ENCODE assay signal across 32 mouse cellular contexts in the genomic region with DNA sequence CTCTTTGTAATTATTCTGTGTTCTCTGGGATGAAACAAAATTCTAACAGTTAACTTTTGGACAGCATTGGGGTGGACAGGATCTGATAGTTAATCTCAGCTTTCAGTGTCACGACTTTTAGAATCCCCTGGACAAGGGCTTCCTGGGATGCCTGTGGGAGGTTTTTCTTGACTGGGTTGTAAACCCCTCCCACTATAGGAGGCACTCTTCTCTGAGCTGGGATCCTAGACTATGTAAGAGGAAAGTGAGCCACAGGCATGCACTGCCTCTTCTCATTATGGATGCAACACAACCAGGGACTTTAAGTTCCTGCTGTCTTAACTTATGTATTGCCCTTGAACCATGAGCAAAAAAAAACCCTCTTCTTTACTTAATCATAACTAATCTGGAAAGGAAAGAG.
"Had no signal": no experiment of that assay in that cellular context is flagged by ENCODE, and none has a peak within 500 bp of the region (broad histone marks: within the 10 kb centered on the region; RNA-seq: fewer than 3 reads in every experiment).

No protein-coding gene starts in this region.

- H3K27me3 ChIP-seq: heart, embryonic 12.5 days; heart, embryonic 13.5 days; heart, embryonic 15.5 days; hindbrain, embryonic 12.5 days; hindbrain, embryonic 13.5 days; hindbrain, embryonic 15.5 days; intestine, embryonic 15.5 days had no signal

- ATAC-seq: hindbrain, embryonic 16.5 days; hindbrain, postnatal 0 days; inflammation-experienced regulatory T-cells, adult 6 months; intestine, embryonic 15.5 days; intestine, embryonic 16.5 days; intestine, postnatal 0 days had no signal

- DNase-seq: heart, adult 18-20 months; heart, adult 2 months; heart, postnatal 10 days; heart, postnatal 14 days; heart, postnatal 36 days; heart, postnatal 4 days; kidney, adult 18-20 months; kidney, adult 8-10 months; kidney, adult 9 months; kidney, postnatal 10 days; kidney, postnatal 25 days; kidney, postnatal 36 days; layer of hippocampus, adult 9-11 months; layer of hippocampus, postnatal 36 days had no signal

- H3K4me1 ChIP-seq: heart, embryonic 10.5 days; heart, embryonic 12.5 days; heart, embryonic 13.5 days; heart, embryonic 15.5 days; hindbrain, embryonic 10.5 days; hindbrain, embryonic 12.5 days; hindbrain, embryonic 13.5 days; hindbrain, embryonic 15.5 days; intestine, embryonic 15.5 days had no signal

- H3K27ac ChIP-seq: heart, adult 2 months; heart, embryonic 10.5 days; heart, embryonic 13.5 days; heart, embryonic 15.5 days; hindbrain, embryonic 10.5 days; hindbrain, embryonic 12.5 days; hindbrain, embryonic 13.5 days; hindbrain, embryonic 14.5 days; hindbrain, embryonic 15.5 days; hindbrain, postnatal 0 days; intestine, embryonic 15.5 days; layer of hippocampus, adult 2 months; left cerebral cortex, adult 2 months had no signal

- H3K9ac ChIP-seq: heart, embryonic 12.5 days; heart, embryonic 13.5 days; heart, embryonic 15.5 days; hindbrain, embryonic 12.5 days; hindbrain, embryonic 13.5 days; hindbrain, embryonic 14.5 days; hindbrain, embryonic 15.5 days; intestine, embryonic 15.5 days had no signal

- H3K4me3 ChIP-seq: heart, adult 2 months; heart, embryonic 10.5 days; heart, embryonic 12.5 days; heart, embryonic 13.5 days; heart, embryonic 15.5 days; hindbrain, embryonic 10.5 days; hindbrain, embryonic 12.5 days; hindbrain, embryonic 13.5 days; hindbrain, embryonic 15.5 days; intestine, embryonic 15.5 days; layer of hippocampus, adult 2 months; left cerebral cortex, adult 2 months had no signal

- H3K9me3 ChIP-seq: heart, embryonic 10.5 days; heart, embryonic 12.5 days; heart, embryonic 13.5 days; heart, embryonic 15.5 days; hindbrain, embryonic 10.5 days; hindbrain, embryonic 12.5 days; hindbrain, embryonic 13.5 days; hindbrain, embryonic 15.5 days; intestine, embryonic 15.5 days had no signal

- H3K36me3 ChIP-seq: heart, embryonic 10.5 days; heart, embryonic 12.5 days; heart, embryonic 13.5 days; heart, embryonic 15.5 days; hindbrain, embryonic 10.5 days; hindbrain, embryonic 12.5 days; hindbrain, embryonic 13.5 days; hindbrain, embryonic 15.5 days; intestine, embryonic 15.5 days had no signal

- H3K4me2 ChIP-seq: heart, embryonic 11.5 days; heart, embryonic 12.5 days; heart, embryonic 13.5 days; heart, embryonic 15.5 days; hindbrain, embryonic 12.5 days; hindbrain, embryonic 13.5 days; hindbrain, embryonic 14.5 days; hindbrain, embryonic 15.5 days; intestine, embryonic 15.5 days had no signal
